Mouse (Mus musculus): ENCODE results near the gene Fn3krp.

GRCm38 (mm10) chr11:121479476-121480203 lies 58.4 kb downstream of the Fn3krp start:
- no peak for TF ChIP-seq CTCF (IDR thresholded peaks at IDR 0.05; ENCODE audit: borderline replicate concordance, extremely low read depth, insufficient read depth, insufficient read length)
- no peak for TF ChIP-seq POLR2A (IDR thresholded peaks at IDR 0.05; ENCODE audit: borderline replicate concordance, extremely low read depth, insufficient read depth, insufficient read length, poor library complexity, severe bottlenecking)

Data from brain, embryonic 14.5 days (tissue).